Mouse (Mus musculus): ENCODE data around the gene Nck2. TPM values are rescaled to one million over a fixed set of nuclear protein-coding genes. Genes with fewer than 3 reads are reported as not detected.

Gene Nck2
- polyA plus RNA-seq, 1 experiment from 2014 or later = 37.4 TPM

GRCm38 (mm10) chr1:43501143-43501919, 57.0 kb downstream of the Nck2 start:
- CTCF ChIA-PET = no interaction called here
- no peak for DNase-seq (ENCODE audit: low read depth, low spot score)
- no peak for ATAC-seq

GRCm38 (mm10) chr1:43501920-43502791, 57.8 kb downstream of the Nck2 start:
- ChIA-PET CTCF (interaction anchor here (0.7 kb wide), 1 partner anchor 245 kb away, joined by 3 read pairs; no protein-coding TSS in a partner anchor), POLR2A (no interaction called here)
- in situ Hi-C loops (cut with MboI; ENCODE audit: low pct_unique_long_range_greater_than_20kb) = no loop called here
- ATAC-seq (no peak), DNase-seq (ENCODE audit: low read depth, low spot score) (no peak)
- no peak for TF ChIP-seq CTCF (IDR thresholded peaks at IDR 0.05)
- H3K27me3 ChIP-seq = no peaks in the 10 kb centered on the region

More at GRCm38 (mm10) chr1:43501143-43501919, 57.0 kb downstream of the Nck2 start:
- no peaks in the 10 kb centered on the region for H3K27me3 ChIP-seq
- no peak for TF ChIP-seq CTCF (IDR thresholded peaks at IDR 0.05)
- POLR2A ChIA-PET = no interaction called here
- in situ Hi-C loops (cut with MboI; ENCODE audit: low pct_unique_long_range_greater_than_20kb) = no loop called here

GRCm38 (mm10) chr1:43502792-43503146, 58.4 kb downstream of the Nck2 start:
- H3K27me3 ChIP-seq = no peaks in the 10 kb centered on the region
- DNase-seq (ENCODE audit: low read depth, low spot score) = no peak
- in situ Hi-C loops (cut with MboI; ENCODE audit: low pct_unique_long_range_greater_than_20kb) = no loop called here
- no peak for TF ChIP-seq CTCF (IDR thresholded peaks at IDR 0.05)
- ATAC-seq = no peak
- POLR2A ChIA-PET = no interaction called here
- CTCF ChIA-PET = interaction anchor here (0.7 kb wide), 1 partner anchor 246 kb away, joined by 3 read pairs; no protein-coding TSS in a partner anchor

GRCm38 (mm10) chr1:43503261-43503660, 58.9 kb downstream of the Nck2 start:
- H3K27me3 ChIP-seq = no peaks in the 10 kb centered on the region

GRCm38 (mm10) chr1:43503676-43504075, 59.3 kb downstream of the Nck2 start:
- CTCF ChIA-PET = no interaction called here
- no peak for ATAC-seq
- H3K27me3 ChIP-seq = no peaks in the 10 kb centered on the region
- in situ Hi-C loops (cut with MboI; ENCODE audit: low pct_unique_long_range_greater_than_20kb) = no loop called here
- POLR2A ChIA-PET = no interaction called here
- DNase-seq (ENCODE audit: low read depth, low spot score) = no peak
- no peak for TF ChIP-seq CTCF (IDR thresholded peaks at IDR 0.05)

More at GRCm38 (mm10) chr1:43503261-43503660, 58.9 kb downstream of the Nck2 start:
- in situ Hi-C loops (cut with MboI; ENCODE audit: low pct_unique_long_range_greater_than_20kb) = no loop called here
- POLR2A ChIA-PET = no interaction called here
- DNase-seq (ENCODE audit: low read depth, low spot score) = no peak
- ATAC-seq = no peak
- TF ChIP-seq CTCF (IDR thresholded peaks at IDR 0.05) = no peak
- CTCF ChIA-PET = interaction anchor here (0.7 kb wide), 1 partner anchor 246 kb away, joined by 3 read pairs; no protein-coding TSS in a partner anchor

GRCm38 (mm10) chr1:43504235-43504634, 59.9 kb downstream of the Nck2 start:
- DNase-seq (ENCODE audit: low read depth, low spot score) = no peak
- ChIA-PET POLR2A (no interaction called here), CTCF (no interaction called here)
- H3K27me3 ChIP-seq = no peaks in the 10 kb centered on the region
- ATAC-seq = no peak
- in situ Hi-C loops (cut with MboI; ENCODE audit: low pct_unique_long_range_greater_than_20kb) = no loop called here
- TF ChIP-seq CTCF (IDR thresholded peaks at IDR 0.05) = no peak

GRCm38 (mm10) chr1:43506638-43507037, 62.3 kb downstream of the Nck2 start:
- ATAC-seq (no peak), DNase-seq (ENCODE audit: low read depth, low spot score) (no peak)
- POLR2A ChIA-PET = no interaction called here
- CTCF ChIA-PET = no interaction called here
- H3K27me3 ChIP-seq = no peaks in the 10 kb centered on the region
- no peak for TF ChIP-seq CTCF (IDR thresholded peaks at IDR 0.05)
- in situ Hi-C loops (cut with MboI; ENCODE audit: low pct_unique_long_range_greater_than_20kb) = no loop called here

- ATAC-seq (no peak), DNase-seq (ENCODE audit: low read depth, low spot score) (no peak)
- in situ Hi-C loops (cut with MboI; ENCODE audit: low pct_unique_long_range_greater_than_20kb) = no loop called here
- H3K27me3 ChIP-seq = no peaks in the 10 kb centered on the region
- CTCF ChIA-PET = no interaction called here
- POLR2A ChIA-PET = no interaction called here
- TF ChIP-seq CTCF (IDR thresholded peaks at IDR 0.05) = no peak
Measured at GRCm38 (mm10) chr1:43507809-43508208, 63.4 kb downstream of the Nck2 start.

- ChIA-PET CTCF (interaction anchor here (1.0 to 1.2 kb wide), 2 partner anchors 19 to 207 kb away, joined by 3 read pairs; no protein-coding TSS in a partner anchor), POLR2A (no interaction called here)
- TF ChIP-seq CTCF (IDR thresholded peaks at IDR 0.05) = peak; percentile 31
- H3K27me3 ChIP-seq = no peaks in the 10 kb centered on the region
- ATAC-seq (no peak), DNase-seq (ENCODE audit: low read depth, low spot score) (no peak)
- in situ Hi-C loops (cut with MboI; ENCODE audit: low pct_unique_long_range_greater_than_20kb) = no loop called here
Measured at GRCm38 (mm10) chr1:43511256-43511655, 66.9 kb downstream of the Nck2 start.

GRCm38 (mm10) chr1:43511667-43512066, 67.3 kb downstream of the Nck2 start:
- ChIA-PET POLR2A (no interaction called here), CTCF (interaction anchor here (1.0 kb wide), 1 partner anchor 207 kb away, joined by 3 read pairs; no protein-coding TSS in a partner anchor)
- no peak for TF ChIP-seq CTCF (IDR thresholded peaks at IDR 0.05)

GRCm38 (mm10) chr1:43517405-43517804, 73.0 kb downstream of the Nck2 start:
- CTCF ChIA-PET = no interaction called here
- no peak for TF ChIP-seq CTCF (IDR thresholded peaks at IDR 0.05)
- POLR2A ChIA-PET = no interaction called here
- H3K27me3 ChIP-seq = no peaks in the 10 kb centered on the region
- ATAC-seq (no peak), DNase-seq (ENCODE audit: low read depth, low spot score) (no peak)
- in situ Hi-C loops (cut with MboI; ENCODE audit: low pct_unique_long_range_greater_than_20kb) = no loop called here

More at GRCm38 (mm10) chr1:43511667-43512066, 67.3 kb downstream of the Nck2 start:
- in situ Hi-C loops (cut with MboI; ENCODE audit: low pct_unique_long_range_greater_than_20kb) = no loop called here
- no peaks in the 10 kb centered on the region for H3K27me3 ChIP-seq
- DNase-seq (ENCODE audit: low read depth, low spot score) = no peak
- no peak for ATAC-seq

Measured in Patski (cell line).